Mouse (Mus musculus) lung, embryonic 16.5 days (tissue): Measurements from ENCODE around the gene Erh. TPM values are rescaled to one million over a fixed set of nuclear protein-coding genes. Genes with fewer than 3 reads are reported as not detected.

Source experiments
- polyA plus RNA-seq: library from polyadenylated mRNA; unstranded; fragments of >200 nt; fragmentation: Nextera tagmentation; extraction: Ambion mirVana; gene quantifications from 2 replicates; pipeline ENCODE4 v1.2.1, GENCODE M21; 2015

Erh gene
- polyA plus RNA-seq, 1 experiment from 2014 or later: 272 TPM

Other genes with a start within 250 kb of the Erh start
- 9.8 and 11.6 TPM in 2 replicates for gene Dcaf5, start 207.7 kb downstream of the Erh start, polyA plus RNA-seq
- 29.6 and 30.7 TPM in 2 replicates for gene Exd2, start 181.2 kb downstream of the Erh start, polyA plus RNA-seq
- 13.0 and 13.4 TPM in 2 replicates for gene Galnt16, start 126.1 kb downstream of the Erh start, polyA plus RNA-seq
- gene Slc39a9, start 458 bp downstream of the Erh start, polyA plus RNA-seq: 30.2 and 30.4 TPM in 2 replicates
- gene Plekhd1, start 48.2 kb upstream of the Erh start, polyA plus RNA-seq: 3.6 and 4.1 TPM in 2 replicates
- gene Ccdc177, start 116.3 kb upstream of the Erh start, polyA plus RNA-seq: 0.06 TPM in 1 of 2 replicates, not detected in the other
- 21.9 and 22.8 TPM in 2 replicates for gene Susd6, start 146.2 kb upstream of the Erh start, polyA plus RNA-seq